Mouse (Mus musculus) gastrocnemius, postnatal 4 days (tissue): Measurements from ENCODE around the gene Coq10b. TPM values are rescaled to one million over a fixed set of nuclear protein-coding genes. Genes with fewer than 3 reads are reported as not detected.

ENCODE experiments used
- DNase-seq, 2 experiments: peaks; one replicate each; pipeline ENCODE4 v3.0.0; 2021 to 2022; ENCODE audit warnings: low spot score in 2 of 2, mixed read lengths in 2 of 2
- total RNA-seq, 2 experiments: library from RNA; stranded (reverse); gene quantifications; 2 replicates each; pipeline ENCODE4 v1.2.3; 2021

Gene Coq10b
- total RNA-seq, 2 experiments from 2014 or later: 8.9 to 14.2 TPM

GRCm38 (mm10) chr1:55106919-55107585 is 54.5 kb downstream of the Coq10b start:
- DNase-seq: no peak

- no peak for DNase-seq
Measured at GRCm38 (mm10) chr1:55107644-55108043, 55.1 kb downstream of the Coq10b start.

- no peak for DNase-seq
Measured at GRCm38 (mm10) chr1:55108473-55108872, 55.9 kb downstream of the Coq10b start.

GRCm38 (mm10) chr1:55109066-55109766 is 56.6 kb downstream of the Coq10b start:
- DNase-seq: no peak

Other genes with a start within 250 kb of the Coq10b start
- gene Ankrd44, start 126.4 kb upstream of the Coq10b start, total RNA-seq: 10 to 100 TPM; 26.3 to 29.3 TPM
- gene Sf3b1, start 25.3 kb upstream of the Coq10b start, total RNA-seq: 100 to 1,000 TPM; 109 to 130 TPM
- 100 to 1,000 TPM; 106 to 109 TPM for gene Hspe1, start 35.4 kb downstream of the Coq10b start, total RNA-seq
- gene Hspd1, start 35.5 kb downstream of the Coq10b start, total RNA-seq: 100 to 1,000 TPM; 191 to 196 TPM
- gene Mob4, start 78.5 kb downstream of the Coq10b start, total RNA-seq: 10 to 100 TPM; 53.1 to 56.2 TPM
- 10 to 100 TPM; 23.9 to 25.8 TPM for gene Rftn2, start 174.0 kb downstream of the Coq10b start, total RNA-seq
- gene Mars2, start 184.4 kb downstream of the Coq10b start, total RNA-seq: 1 to 10 TPM; 4.2 to 5.0 TPM